Mouse (Mus musculus): Measurements from ENCODE around the gene Tmem202.

The Tmem202 gene

DNA sequence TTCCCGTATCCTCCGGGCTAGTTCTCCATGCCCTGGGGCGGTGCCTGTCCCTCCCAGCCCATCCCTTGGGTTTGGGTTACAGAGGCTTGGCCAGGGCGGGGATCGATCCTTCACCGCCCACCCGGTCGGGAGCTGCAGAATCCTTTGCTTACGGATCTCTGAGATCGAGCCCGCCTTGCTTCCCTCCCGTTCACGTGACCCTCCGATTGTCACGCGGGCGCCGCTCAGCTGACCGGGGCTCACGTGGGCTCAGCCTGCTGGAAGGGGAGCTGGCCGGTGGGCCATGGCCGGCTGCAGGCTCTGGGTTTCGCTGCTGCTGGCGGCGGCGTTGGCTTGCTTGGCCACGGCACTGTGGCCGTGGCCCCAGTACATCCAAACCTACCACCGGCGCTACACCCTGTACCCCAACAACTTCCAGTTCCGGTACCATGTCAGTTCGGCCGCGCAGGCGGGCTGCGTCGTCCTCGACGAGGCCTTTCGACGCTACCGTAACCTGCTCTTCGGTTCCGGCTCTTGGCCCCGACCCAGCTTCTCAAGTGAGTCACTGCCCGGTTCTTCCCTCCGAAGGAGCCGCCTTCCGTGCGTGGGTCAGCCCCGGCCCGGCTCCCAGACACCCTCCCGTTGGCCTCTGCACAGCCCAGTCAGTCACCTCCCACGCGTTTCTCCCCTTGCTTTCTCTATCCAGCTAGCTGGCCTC is at the start of gene Tmem202, which contains the start of gene Hexa:
TSS of gene Tmem202 (minus strand) at position 407 of the 697 bp plus-strand sequence.
TSS of gene Hexa (plus strand) at position 100 of the 697 bp plus-strand sequence.
- peak; percentile 66 for DNase-seq (ENCODE audit: low spot score)

DNA sequence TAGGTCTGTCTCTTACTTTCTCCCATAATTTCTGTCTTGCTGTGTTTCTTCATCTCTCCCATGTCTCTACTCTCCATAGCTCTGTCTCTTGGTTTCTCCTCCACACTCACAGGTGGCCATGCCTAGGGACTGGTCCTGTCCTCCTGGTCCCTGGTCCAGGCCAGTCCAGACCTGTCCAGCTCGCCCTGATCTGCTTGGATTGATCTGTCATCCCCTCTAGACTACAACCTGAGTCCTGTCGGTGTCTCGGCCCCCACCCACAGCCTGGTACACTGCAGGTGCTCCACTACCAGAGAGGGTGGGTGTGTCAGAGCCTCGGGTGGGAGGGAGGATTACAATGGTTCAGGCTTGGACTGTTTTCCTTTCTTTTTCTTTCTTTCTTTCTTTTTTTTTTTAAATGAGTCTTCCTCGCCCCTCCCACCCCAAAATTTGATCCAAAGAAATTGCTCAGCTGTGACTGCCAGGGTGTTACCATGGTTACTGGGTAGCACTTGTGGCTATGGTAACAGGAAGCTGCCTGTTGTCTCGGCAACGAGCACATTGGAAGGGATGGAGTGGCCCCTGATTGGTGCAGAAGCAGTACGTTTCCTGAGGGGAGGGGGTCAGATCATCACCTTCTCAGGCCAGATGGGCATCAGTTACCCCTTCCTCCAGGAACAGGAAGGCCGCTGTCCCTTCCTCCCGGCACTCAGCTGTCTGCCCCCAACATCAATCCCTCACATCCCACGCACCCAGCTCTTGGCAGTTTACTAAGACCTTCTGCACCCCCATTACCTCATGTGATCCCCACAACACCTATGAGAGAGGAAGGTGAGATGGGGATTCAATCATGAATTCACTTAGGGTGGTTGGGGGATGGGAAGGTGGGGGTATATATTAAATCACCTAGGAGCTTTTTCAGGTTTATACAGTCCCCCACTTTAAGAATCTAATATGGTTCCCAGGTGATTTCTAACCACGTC is 49.3 kb upstream of the Tmem202 start:
- no peak for DNase-seq (ENCODE audit: low spot score)

DNA sequence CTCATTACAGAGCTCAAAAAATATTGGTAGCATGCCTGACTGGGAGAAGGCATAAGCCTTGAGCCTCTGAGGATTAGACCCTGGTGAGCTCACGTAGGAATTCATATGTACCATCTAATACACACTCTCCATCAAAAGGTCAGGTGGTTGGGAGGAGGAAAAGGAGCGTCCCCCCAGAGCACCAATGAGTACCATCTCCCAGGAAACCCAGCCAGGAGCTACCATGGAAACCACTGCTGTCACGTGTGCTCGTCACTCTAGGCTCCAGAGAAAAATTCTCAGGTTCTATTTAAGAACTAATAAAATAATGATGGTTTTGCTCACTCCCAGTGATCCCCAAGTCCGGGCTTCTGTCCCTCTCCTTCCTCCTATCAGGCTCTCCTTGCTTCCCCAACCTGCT is 48.6 kb upstream of the Tmem202 start:
- no peak for DNase-seq (ENCODE audit: low spot score)

DNA sequence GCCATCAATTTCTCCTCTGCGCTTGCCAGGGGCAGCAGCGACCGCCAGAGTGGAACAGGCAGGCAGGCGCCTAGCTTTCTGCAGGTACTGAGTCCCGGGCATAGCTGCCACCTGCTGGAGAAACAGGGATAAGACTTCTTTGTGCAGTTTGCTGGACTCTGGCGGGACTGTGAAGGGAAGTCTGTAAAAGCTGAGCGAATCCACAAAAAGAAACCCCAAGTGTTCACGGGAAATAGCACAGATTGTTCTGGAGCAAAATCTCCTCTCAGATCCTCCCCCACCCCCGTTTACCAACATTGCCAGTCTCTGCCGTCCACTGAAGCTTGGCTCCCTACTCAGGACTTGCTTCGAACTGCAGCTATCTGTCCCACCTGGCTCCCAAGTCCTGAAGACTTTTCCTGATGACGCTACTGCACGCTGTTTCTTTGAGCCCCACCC is 45.2 kb upstream of the Tmem202 start:
- DNase-seq (ENCODE audit: low spot score) = peak; percentile 67

DNA sequence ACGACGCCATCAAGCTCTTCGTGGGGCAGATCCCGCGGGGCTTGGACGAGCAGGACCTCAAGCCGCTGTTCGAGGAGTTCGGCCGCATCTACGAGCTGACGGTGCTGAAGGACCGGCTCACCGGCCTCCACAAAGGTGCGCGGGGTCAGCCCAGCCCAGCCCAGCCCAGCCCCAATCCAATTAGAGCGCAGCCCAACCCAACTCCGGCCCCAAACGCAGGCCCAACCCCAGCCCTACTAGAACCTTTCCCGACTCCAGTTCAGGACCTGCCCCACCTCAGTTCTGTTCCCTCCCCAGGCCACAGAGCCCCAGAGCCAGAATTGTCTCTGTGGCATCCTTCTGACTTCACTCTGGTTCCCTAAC is 38.8 kb upstream of the Tmem202 start:
- DNase-seq (ENCODE audit: low spot score) = no peak

DNA sequence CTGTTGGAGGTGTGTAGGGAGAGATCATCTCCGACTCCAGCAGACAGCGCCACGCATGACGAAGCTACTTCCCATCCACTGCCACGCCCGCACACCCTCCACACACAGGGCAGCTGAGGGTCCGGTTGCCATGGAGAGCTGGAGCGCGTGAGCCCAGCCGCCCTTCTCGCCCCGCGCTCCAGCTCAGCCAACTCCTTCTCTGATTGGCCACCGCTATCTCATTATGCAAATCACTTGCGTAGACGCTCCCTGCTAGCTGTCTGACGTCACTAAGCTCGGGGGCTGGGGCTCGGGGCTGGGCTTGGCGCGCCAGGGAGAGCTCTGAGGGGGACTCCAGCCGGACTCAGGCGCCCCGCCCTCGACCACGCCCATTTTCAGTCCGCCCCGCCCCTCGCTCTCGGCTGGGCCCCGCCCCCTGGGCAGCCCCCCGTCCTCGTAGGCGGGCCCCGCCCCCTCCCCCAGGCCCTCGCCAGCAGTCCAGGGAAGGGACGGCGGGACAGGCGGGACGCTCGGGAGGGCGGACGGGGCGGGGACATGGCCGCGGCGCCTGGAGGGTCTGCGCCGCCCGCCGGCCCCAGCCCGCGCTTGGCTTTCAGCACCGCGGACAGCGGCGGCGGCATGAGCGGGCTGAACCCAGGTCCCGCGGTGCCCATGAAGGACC is 38.3 kb upstream of the Tmem202 start, which contains the start of gene Celf6:
TSS of gene Celf6 (plus strand) at position 74 of the 661 bp plus-strand sequence.
- peak; percentile 92 for DNase-seq (ENCODE audit: low spot score)

DNA sequence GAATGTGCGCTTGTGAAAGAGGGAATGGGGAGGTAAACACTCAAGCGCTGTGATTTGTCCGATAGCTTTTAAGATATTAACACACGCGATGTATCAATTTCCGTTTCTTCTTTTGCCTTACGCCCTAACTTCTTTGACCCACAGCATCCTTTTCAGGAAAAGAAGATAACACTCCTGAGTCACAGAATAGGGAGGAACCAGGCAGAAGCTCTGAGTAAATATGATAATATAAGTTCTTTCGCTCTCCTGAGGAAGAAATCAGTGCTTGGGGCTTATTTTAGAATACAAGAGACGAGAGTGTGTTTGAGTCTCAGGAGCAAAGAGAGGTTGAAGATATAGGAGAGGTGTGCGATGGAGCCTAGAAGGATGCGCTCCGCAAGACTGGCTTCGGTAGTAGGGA is 37.8 kb upstream of the Tmem202 start:
- no peak for DNase-seq (ENCODE audit: low spot score)

DNA sequence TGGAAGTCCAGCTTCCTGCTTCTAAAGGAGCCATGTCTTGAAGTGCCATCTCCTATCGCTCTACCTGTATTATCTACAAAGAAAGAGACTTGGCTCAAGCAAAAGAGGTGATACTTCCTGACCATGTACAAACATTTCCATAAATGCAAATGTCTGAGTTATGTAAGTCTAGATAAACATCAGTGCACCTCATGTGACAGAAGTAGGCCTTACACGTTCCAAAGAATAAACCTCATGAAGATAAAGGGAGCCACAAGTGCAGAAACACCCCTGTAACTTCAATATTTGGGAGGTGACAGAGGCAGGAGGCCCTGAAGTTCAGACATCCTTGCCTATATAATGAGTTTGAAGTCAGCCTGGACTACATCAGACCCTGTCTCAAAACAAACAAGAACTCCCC is 32.2 kb upstream of the Tmem202 start:
- no peak for DNase-seq (ENCODE audit: low spot score)

DNA sequence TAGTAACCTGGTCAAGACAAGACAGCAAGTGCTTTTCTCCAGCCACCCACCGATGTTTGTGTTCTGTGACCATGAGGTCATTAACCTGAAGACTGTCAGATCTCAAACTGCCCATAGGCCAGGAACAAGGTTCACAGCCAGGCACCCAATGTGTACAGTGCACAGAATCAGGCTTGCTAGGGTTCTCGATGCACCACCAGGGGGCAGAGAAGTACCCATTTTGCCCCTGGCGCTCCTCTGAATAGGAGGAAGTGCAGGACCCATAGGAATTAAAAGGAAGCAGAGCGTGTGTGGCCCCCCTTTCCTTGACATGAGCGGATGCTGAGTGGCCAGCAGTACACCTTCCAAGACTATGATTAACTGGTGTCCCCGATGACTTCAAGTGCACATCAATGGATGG is 27.5 kb upstream of the Tmem202 start:
- DNase-seq (ENCODE audit: low spot score) = peak; percentile 22

DNA sequence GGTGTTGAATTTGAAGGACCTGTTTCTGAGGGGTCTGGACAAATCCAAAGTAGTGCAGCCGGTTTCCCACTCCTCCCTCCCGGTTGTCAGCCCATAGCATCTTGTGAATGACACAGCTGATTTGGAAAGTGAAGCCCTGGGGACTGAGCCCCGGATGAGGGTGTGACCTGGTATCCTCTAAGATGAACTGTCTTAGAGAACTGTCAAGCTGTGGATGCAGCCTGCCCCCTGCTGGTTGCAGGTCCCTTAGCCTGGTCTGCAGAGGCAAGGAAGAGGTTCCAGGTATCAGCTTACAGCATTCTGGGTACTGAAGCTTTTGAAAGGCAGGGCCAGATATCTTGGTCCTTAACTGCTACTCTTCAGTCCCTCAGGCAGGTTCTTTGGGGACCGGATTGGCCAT is 26.0 kb upstream of the Tmem202 start:
- peak; percentile 53 for DNase-seq (ENCODE audit: low spot score)

DNA sequence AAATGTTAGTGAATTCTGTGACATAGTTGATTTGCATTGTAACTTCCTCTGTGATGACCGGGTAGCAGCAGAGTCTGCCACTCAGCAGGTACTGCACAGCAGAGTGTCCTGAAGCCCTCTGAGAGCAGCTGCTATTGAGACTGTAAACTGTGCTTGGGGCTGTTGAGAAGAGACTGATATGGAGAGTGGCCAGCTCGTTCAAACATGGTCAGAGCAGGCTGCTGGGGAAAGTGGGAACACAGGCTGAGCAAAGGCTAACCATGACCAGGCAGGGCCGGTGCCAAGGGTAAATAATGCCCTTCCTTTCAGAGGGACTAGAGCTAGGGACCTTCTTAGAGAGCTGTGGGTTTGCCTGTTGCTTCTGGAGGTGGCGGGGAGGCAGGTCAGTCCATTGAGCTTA is 14.1 kb upstream of the Tmem202 start:
- DNase-seq (ENCODE audit: low spot score) = no peak

DNA sequence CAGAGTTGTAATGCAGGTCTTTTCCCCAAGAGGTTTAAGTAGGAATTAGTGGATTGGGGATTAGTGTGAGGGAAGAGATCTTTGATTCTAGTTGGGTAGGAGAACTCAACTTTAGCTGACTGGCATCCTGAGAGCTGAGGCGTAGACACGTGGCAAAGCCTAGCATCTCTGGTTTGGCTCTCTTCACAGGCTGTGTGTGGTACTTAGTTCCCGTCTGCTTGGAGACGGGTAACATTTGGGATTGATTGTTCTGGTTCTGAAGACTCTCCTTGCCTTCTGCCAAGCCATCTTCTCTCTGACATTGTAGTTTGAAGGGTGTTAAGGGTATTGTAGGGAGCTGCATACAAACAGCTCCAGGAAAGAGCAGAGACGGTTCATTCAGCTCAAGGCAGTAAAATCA is 13.0 kb upstream of the Tmem202 start:
- no peak for DNase-seq (ENCODE audit: low spot score)

DNA sequence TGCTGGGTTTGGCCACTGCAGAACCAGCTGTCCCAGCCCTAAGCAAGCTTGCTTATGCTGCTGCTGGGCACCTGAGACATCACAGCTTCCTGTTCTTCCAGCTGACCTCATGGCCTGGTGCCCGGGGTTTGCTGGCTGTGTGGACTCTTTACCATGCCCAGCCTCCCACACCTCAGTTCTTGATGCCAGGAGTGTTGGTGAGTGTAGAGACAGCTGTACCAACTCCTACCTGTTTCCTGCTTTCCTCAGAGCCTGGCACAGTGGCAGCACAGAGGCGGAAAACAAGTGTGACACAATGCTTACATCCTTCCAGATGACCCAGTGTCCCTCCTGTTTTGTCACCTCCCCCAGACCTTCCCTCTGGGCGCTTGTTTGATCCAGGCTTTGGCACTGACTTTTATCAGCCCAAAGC is 12.0 kb upstream of the Tmem202 start:
- peak; percentile 27 for DNase-seq (ENCODE audit: low spot score)

DNA sequence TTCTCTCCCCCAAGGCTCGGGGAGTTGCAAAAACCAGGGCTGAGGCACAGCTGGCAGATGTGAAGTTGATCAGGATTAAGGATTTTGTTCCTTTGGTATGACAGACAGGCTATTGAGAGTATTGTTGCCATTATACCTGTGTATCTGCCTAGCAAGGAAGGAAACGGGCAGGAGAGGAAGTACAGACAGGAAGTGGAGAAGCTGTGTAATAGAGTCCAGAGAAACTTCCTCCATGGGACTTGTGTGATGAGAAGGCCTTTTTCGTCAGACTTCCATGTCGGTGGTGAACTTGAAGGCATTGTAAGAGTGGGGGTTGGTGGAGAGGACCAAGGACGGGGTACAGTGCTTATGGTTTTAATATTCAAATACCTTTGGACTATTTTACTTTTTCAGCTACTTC is 11.4 kb upstream of the Tmem202 start:
- no peak for DNase-seq (ENCODE audit: low spot score)

DNA sequence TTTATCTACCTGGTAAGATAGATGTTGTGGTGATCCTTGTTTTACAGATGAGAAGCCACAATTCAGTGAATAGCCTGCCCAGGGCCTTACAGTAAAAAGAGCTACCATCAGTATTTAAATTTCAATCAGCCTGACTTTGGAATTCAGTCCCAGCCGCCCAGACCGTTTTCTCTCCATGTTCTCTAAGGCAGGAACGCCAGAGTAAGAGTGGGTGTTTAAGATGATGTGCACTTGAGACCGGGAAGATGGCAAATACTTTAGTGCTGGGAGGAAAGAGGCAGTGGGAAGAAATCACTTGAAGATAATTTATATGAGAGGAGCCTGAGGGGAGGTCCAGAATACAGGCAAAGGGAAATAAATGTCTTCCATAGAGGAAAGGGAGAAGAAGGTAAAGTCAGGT is 10.4 kb upstream of the Tmem202 start:
- DNase-seq (ENCODE audit: low spot score) = no peak

DNA sequence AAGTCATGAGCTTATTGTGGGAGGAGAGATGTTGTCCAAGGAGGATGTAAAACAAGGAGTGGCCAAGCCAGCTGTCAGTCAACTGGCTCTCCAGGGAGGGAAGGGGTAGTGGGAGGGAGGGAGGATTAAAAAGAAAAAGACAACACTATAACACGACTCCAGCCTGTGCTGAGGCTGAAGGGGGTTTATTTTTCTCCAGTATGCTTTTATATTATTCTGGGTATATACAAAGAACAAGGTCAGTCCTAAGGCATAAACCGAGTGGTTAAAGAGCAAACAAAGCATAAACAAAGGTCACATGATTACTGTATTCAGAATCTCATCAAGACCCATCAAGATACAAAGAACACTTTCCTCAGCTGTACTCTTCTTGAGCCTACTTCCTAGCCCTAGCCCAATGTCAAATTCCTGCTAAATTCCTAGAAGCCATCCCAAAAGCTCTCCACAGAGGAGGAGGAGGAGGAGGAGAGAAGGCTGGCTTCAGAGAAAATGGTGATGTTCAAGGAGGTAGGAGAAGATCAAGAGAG is 9.4 kb upstream of the Tmem202 start:
- no peak for DNase-seq (ENCODE audit: low spot score)

DNA sequence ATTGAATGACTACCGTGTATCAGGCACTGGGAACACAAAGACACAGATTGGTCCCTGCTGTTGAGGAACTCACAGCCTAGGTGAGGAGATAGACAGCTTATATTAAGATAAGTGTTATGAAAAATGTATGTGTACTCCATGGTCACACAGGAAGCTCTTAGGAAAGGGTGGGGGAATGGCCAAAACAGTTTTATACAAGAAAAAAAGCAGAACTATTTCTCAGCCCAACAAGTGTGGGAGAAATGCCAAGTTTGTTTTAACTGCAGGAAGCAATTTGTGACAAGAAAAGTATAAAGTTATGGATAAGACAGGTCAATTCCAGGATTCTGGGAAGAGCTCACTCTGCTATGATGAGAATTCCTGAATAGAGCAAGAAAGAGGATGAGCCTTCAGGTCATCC is 8.2 kb upstream of the Tmem202 start:
- DNase-seq (ENCODE audit: low spot score) = no peak

DNA sequence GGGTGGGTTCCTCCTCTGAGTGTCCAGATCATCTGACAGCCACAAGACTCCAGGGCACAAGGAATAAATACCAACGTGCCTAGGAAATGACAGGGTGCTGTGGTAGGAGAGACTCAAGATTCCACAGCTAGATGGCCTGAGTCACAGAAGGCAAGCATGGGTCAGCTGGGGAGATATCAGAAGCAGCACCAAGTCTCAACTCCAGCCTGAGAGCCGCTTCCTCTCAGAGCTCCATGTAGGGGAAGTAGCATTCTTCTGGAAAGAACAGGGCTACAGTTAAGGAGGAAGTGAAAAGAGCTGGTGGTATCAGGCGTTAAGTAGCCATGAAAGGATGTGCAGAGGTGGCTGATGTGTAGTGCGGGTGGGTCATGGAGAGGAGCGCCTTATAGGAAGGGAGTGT is 5.1 kb upstream of the Tmem202 start:
- DNase-seq (ENCODE audit: low spot score) = no peak

DNA sequence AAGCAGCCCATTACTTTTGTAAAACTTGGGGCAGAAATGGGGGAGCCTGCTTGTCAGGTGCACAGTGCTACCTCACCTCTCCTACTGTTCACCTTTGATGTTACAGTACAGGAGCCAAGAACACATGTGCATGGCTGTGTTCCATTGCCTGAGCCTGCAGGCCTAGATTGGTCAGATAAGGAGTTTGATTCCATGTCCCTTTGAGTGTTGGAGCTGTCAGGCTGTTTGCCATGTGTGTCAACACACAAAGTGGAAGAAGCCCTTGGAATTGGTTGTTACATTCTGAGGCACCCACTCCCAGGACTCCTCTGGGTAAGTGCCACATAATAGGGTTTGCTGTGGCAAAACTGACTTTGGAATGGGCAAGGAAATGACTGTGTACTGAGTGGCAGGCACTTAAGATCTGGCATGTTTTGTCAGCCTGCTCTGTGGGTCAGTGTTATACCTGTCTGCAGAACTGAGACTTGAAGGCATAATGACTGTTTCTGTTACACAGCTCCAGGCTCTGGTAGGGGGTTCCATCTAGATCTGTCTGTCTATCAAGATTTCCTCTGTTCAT is 3.2 kb upstream of the Tmem202 start:
- DNase-seq (ENCODE audit: low spot score) = no peak

DNA sequence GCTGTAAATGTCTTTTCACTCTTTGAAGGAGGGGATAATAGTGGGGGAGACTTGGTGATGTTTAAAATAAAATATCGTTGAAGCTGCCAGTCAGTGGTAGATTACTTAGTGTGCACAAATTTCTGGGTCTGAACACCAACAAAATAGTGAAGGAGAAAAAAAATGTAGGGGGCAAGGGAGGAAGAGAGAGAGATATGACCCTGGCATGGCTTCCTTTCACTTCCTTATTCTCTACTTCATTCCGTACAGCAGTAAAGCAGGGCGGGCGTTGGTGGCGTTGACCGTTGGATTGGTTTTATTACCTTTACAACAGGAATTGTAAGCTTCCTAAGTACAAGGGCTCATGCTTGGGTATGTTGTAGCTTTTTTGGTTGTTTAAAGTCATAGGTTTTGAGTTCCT is 2.0 kb upstream of the Tmem202 start:
- no peak for DNase-seq (ENCODE audit: low spot score)

DNA sequence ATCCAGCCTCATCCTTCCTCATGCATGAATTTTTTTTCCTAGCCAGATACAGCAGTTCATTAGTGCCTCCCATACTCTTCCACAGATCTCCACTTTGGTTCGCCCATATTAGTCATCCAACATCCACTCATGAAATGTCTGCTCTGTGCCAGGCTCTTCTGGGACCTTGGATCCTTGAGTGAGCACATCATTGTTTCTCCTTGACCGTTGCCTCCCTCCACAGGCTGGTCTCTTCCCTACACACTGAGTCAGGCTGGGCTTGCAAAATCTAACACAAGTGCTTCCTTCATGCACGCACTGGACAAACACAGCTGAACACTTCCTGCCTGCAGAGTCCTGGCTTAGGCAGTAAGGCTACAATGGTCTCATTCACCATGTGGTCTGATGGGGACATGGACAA is 2.0 kb downstream of the Tmem202 start:
- DNase-seq (ENCODE audit: low spot score) = no peak

DNA sequence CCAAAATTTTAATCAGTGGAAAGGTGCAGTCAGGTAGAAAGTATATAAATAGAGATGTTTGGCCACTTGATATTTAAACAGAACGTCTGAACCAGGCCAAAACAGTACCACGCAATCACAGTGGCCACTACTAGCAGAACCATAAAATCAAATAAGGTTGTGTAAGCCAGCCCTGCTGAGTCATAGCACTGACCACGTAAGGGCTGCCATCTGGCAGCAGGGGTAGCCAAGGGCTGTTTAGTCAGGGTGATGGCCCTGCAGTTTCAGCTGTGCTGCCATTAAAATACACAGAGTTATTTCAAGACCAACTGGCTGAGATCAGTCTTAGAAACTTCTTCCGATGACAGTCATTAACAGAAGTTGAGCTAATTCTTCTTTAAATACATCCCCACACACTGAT is 5.8 kb downstream of the Tmem202 start:
- no peak for DNase-seq (ENCODE audit: low spot score)
